Mouse (Mus musculus) R1 (cell line): ENCODE data around the gene Bcorl1.

ENCODE experiments used
- DNase-seq: peaks from one replicate; pipeline ENCODE4 v3.0.0-alpha.2; 2018; ENCODE audit warnings: low read depth, low spot score

Bcorl1 gene

DNA sequence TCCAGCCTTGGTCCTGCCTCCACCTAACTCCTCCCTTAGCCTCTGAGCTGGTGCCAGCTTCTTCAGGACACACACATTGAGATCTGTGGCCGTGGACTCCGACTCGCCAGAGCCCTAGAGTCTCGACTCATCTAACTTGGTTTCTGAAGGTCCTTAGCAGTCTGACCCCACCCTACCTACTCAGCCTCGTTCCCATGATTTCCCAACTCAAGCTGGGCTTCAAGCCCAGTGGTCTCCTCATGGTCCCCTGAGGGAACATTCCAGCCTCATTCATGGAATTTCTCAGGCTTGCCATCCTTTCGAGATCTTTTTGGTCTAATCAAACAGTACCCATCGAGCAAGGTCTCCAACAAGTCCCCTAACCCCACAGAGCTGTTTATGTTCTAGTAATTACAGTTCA lies 100.8 kb downstream of the Bcorl1 start:
- no peak for DNase-seq

DNA sequence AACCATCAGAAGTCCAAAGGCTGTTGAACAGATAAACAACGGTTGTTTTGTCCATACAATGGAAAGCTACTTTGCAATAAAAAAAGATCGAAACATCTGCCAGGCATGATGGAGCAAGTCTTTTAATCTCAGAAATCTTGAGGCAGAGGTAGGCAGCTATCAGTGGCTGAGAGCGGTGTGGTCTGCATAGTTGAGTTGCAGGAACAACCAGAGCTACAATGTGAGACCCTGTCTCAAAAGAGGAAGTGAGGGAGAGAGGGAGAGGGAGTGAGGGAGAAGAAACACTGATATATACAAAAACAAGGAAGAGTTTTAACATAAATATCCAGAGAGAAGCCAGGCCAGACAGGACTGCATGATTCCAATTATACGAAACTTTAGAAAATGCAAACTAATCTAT lies 103.5 kb downstream of the Bcorl1 start:
- no peak for DNase-seq

GRCm38 (mm10) chrX:48449646-48450045 lies 108.5 kb downstream of the Bcorl1 start:
- DNase-seq = no peak

- no peak for DNase-seq
Measured at GRCm38 (mm10) chrX:48452231-48452890, 111.2 kb downstream of the Bcorl1 start.

DNA sequence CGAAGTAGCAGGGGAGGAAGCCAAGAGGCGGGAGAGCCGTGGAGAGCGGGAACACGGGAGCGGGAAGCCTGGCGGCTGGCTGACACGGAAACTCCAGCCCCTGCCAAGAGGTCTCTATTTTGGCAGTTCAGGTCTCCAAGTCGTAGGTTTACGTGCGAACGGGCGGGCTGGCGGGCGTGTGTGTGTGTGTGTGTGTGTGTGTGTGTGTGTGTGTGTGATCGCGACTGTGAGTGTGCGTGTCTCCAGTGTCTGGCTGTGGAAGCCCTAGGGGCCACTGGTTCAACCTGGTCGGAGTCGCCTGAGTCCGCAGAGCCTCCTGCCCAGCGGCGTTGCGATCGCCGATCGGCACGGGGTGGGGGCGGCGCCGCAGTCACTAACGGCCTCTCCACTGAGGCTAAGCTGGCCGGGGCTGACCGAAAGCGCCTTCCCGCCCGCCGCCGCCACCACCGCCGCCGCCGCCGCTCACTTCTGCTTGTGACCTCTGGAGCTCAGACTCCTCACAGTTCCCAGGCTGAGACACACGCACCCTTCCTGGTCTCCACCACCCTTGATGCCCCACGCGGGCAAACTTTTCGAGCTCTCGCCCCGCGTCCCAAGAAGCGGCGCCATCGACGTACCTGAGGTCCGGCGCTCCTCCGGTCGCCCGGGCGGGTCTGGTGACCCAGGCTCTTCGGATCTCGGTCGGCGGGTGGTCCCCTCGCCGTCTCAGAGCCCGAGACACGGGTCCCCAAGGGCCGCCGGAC lies 111.9 kb downstream of the Bcorl1 start:
- DNase-seq = peak; percentile 24

DNA sequence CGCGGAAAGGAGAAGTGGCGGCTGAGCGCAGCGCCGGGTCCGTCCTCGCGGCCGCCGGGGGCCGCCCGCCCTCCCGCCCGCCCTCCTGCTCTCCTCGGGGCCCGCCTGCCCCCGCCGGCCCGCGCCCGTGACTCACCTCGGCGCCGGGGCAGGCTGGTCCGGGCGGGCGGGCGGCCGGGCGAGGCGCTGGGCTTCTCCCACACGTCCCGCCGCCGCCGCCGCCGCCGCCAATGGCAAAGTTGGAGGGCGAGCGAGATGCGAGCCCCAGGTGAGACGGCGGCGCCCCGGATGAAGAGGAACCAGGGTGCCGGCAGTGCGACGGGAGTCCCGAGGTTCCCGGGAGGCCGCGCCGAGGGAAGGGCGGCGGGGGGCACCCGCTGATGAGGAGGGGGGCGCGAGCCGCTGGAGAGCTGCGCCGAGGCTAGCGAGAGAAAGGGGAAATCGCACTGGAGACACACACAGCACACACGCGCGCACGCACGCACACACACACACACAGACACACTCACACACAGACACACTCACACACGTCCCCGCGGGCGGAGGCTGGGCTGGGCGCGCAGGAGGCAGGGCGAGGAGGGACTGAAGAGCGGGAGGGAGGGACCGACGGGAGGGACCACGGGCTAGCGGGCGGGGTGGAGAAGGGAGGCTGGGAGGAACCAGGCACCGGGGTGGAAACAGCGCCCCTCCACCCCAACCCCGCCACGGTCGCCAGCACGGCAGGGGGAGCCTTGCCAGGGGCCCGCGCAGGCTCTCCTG lies 112.8 kb downstream of the Bcorl1 start:
- DNase-seq = peak; percentile 67

DNA sequence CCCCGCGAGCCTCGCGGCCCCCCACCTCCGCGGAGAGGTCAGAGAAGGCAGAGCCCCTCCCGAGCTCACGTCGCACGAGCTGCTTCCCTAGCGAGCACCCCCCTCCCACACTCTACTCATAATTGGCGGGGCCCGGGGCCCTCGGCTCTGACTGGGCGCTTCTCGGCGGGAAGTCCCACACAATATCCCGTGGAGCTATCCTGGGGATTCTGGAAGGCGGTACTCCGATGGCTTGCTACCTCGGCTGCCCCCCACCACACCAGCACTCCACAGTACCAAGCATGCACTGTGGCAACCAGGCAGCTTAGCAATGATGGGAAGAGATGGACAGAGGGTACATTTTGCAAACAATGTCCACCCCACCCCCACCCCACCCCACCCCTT lies 113.3 kb downstream of the Bcorl1 start:
- DNase-seq = no peak

DNA sequence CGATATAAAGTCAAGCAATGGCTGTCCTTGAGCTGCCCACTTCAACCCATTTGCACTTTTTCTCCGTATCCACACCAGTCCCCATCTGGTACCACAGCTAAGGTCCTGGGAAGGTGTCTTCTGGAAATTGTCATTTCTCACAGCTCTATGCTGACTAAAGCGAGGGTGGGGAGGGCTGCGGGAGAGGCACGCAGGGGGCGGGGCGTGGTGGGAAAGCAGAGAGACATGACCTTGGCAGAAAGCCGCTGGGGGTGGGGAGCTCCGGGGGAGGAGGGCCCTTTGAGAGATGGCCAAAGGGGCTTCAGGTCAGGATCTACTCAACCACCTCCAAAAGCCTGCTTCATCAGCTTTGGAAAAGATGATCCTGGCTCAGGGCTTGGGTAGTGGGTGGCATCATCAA lies 113.9 kb downstream of the Bcorl1 start:
- no peak for DNase-seq

GRCm38 (mm10) chrX:48456956-48457355 lies 115.8 kb downstream of the Bcorl1 start:
- no peak for DNase-seq
